11 mouse cellular contexts compared by ENCODE assay signal in genomic region chr1:92048415-92049354, GRCm38 (mm10).
DNase-seq lines count a peak whose midpoint lies in the region; ATAC-seq and TF ChIP-seq lines count a peak whose summit lies in the region.
"Had no signal": no experiment of that assay in that cellular context is flagged by ENCODE, and none has a peak within 500 bp of the region (broad histone marks: within the 10 kb centered on the region; RNA-seq: fewer than 3 reads in every experiment).

No protein-coding gene starts in this region.

- peaks cover 20% of the 10 kb centered on the region for H3K36me3 ChIP-seq in heart, adult 2 months (ENCODE audit: control insufficient read depth, insufficient read depth, low read length)
- no peaks in the 10 kb centered on the region for H3K36me3 ChIP-seq in heart, embryonic 12.5 days
- H3K36me3 ChIP-seq in MEL (ENCODE audit: control insufficient read depth in 1 of 2, insufficient read depth in 2 of 2, low read length in 2 of 2) = no peaks in the 10 kb centered on the region; a peak in 1 of 4 replicates
- no peaks in the 10 kb centered on the region for H3K36me3 ChIP-seq in forebrain, embryonic 15.5 days
- H3K36me3 ChIP-seq: hindbrain, embryonic 15.5 days had no signal

- H3K27me3 ChIP-seq in heart, adult 2 months (ENCODE audit: control insufficient read depth, insufficient read depth, low read length) = no peaks in the 10 kb centered on the region
- no peaks in the 10 kb centered on the region for H3K27me3 ChIP-seq in heart, embryonic 12.5 days (replicated peaks)
- H3K27me3 ChIP-seq in MEL (ENCODE audit: control insufficient read depth in 1 of 2, insufficient read depth in 2 of 2, low read length in 2 of 2) = no peaks in the 10 kb centered on the region
- no peaks in the 10 kb centered on the region for H3K27me3 ChIP-seq in forebrain, embryonic 15.5 days
- H3K27me3 ChIP-seq: hindbrain, embryonic 15.5 days had no signal

- peak overlapping the region; percentile 53 for H3K27ac ChIP-seq in heart, adult 2 months
- H3K27ac ChIP-seq in heart, embryonic 12.5 days (ENCODE audit: poor library complexity, severe bottlenecking) = no peak overlapping the region
- no peak overlapping the region for H3K27ac ChIP-seq in MEL (ENCODE audit: control insufficient read depth, low read depth, low read length)
- H3K27ac ChIP-seq in bone marrow, adult 2 months (ENCODE audit: control insufficient read depth, insufficient read depth, low read depth, low read length, poor library complexity) = peak overlapping the region; percentile 93
- H3K27ac ChIP-seq in forebrain, embryonic 15.5 days (replicated peaks) = no peak overlapping the region
- H3K27ac ChIP-seq: hindbrain, embryonic 15.5 days; midbrain, embryonic 10.5 days had no signal

- WGBS in heart, adult 2 months = 52% methylated on average over 4 of the region's 4 CpGs
- WGBS in heart, embryonic 12.5 days = 73% methylated on average over 4 of the region's 4 CpGs
- WGBS in bone marrow, adult 2 months = 26% methylated on average over 4 of the region's 4 CpGs
- WGBS in forebrain, embryonic 15.5 days = 95% methylated on average over 4 of the region's 4 CpGs

- no peak for ATAC-seq in heart, embryonic 12.5 days (ENCODE audit: insufficient number of reproducible peaks, low FRiP score)
- peak; percentile 55 for ATAC-seq in megakaryocyte progenitor cell, adult 5-6 weeks (replicated peaks; ENCODE audit: poor library complexity)
- ATAC-seq in frontal cortex, adult (ENCODE audit: low TSS enrichment) = no peak
- ATAC-seq in forebrain, embryonic 15.5 days (replicated peaks) = no peak
- ATAC-seq: forebrain, embryonic 16.5 days had no signal

- no peaks in the 10 kb centered on the region for H3K9me3 ChIP-seq in heart, embryonic 12.5 days (replicated peaks)
- H3K9me3 ChIP-seq in MEL (replicated peaks; ENCODE audit: insufficient read depth, low read length) = no peaks in the 10 kb centered on the region
- no peaks in the 10 kb centered on the region for H3K9me3 ChIP-seq in forebrain, embryonic 15.5 days
- H3K9me3 ChIP-seq: hindbrain, embryonic 15.5 days; midbrain, embryonic 10.5 days had no signal

- no peak overlapping the region for H3K9ac ChIP-seq in heart, adult 2 months (ENCODE audit: low read depth, low read length)
- H3K9ac ChIP-seq in heart, embryonic 12.5 days = no peak overlapping the region
- H3K9ac ChIP-seq in MEL (ENCODE audit: control insufficient read depth, low read depth, low read length, poor library complexity, severe bottlenecking) = no peak overlapping the region
- no peak overlapping the region for H3K9ac ChIP-seq in forebrain, embryonic 15.5 days (replicated peaks)
- H3K9ac ChIP-seq: hindbrain, embryonic 15.5 days had no signal

- TF ChIP-seq POLR2A in heart, adult 2 months (IDR thresholded peaks at IDR 0.05; ENCODE audit: insufficient read depth, low read depth, low read length) = no peak
- TF ChIP-seq POLR2A in MEL (IDR thresholded peaks at IDR 0.05; ENCODE audit: control insufficient read depth in 1 of 2, insufficient read depth in 1 of 2, low read depth in 1 of 2, low read length in 2 of 2, poor library complexity in 1 of 2) = no peak
- no peak for TF ChIP-seq POLR2A in bone marrow, adult 2 months (IDR thresholded peaks at IDR 0.05; ENCODE audit: borderline replicate concordance, control insufficient read depth, low read depth, low read length)

- H3K79me2 ChIP-seq in heart, adult 2 months (replicated peaks; ENCODE audit: control insufficient read depth, insufficient read depth, low read length) = peaks cover 2% of the 10 kb centered on the region; the same call in 1 of the 2 replicates
- H3K79me2 ChIP-seq in MEL (ENCODE audit: control insufficient read depth, insufficient read depth, low read length, poor library complexity) = no peaks in the 10 kb centered on the region

- no peak for TF ChIP-seq CTCF in heart, adult 2 months (IDR thresholded peaks at IDR 0.05)
- TF ChIP-seq CTCF in MEL (IDR thresholded peaks at IDR 0.05 in 2 of 3, conservative IDR thresholded peaks at IDR 0.05 in 1 of 3; ENCODE audit: control insufficient read depth in 1 of 3, insufficient read depth in 1 of 3, low read depth in 2 of 3, low read length in 3 of 3, poor library complexity in 1 of 3, severe bottlenecking in 1 of 3) = no peak
- no peak for TF ChIP-seq CTCF in bone marrow, adult 2 months (IDR thresholded peaks at IDR 0.05; ENCODE audit: control insufficient read depth, insufficient read depth, low read length)

- no peak overlapping the region for H3K4me2 ChIP-seq in heart, embryonic 12.5 days
- no peak overlapping the region for H3K4me2 ChIP-seq in forebrain, embryonic 15.5 days (replicated peaks)
- H3K4me2 ChIP-seq: hindbrain, embryonic 15.5 days had no signal

- peaks cover 30% of the 10 kb centered on the region for H3K4me1 ChIP-seq in heart, adult 2 months (ENCODE audit: control insufficient read depth, insufficient read depth, low read length)
- H3K4me1 ChIP-seq in heart, embryonic 12.5 days (replicated peaks) = peaks cover 72% of the 10 kb centered on the region
- peaks cover 3 to 10% of the 10 kb centered on the region in 2 experiments; a peak in 2 of 4 replicates for H3K4me1 ChIP-seq in MEL (ENCODE audit: control insufficient read depth in 1 of 2, insufficient read depth in 2 of 2, low read length in 2 of 2)
- peaks cover 13% of the 10 kb centered on the region for H3K4me1 ChIP-seq in bone marrow, adult 2 months (ENCODE audit: control insufficient read depth, insufficient read depth, low read length)
- H3K4me1 ChIP-seq in forebrain, embryonic 15.5 days = 0 out of 2 replicates have a peak, but pooled peaks cover 10% of the 10 kb centered on the region

- DNase-seq in heart, adult 2 months = peak; percentile 26 to 30
- DNase-seq in MEL (ENCODE audit: low read depth, low spot score) = peak; percentile 65
- DNase-seq: thymus, postnatal 4 days had no signal

- intact Hi-C loops in heart, adult 2 months (cut with DNase I) = no loop called here

- H3K4me3 ChIP-seq in heart, adult 2 months = no peak overlapping the region
- H3K4me3 ChIP-seq in heart, embryonic 12.5 days = no peak overlapping the region
- no peak overlapping the region for H3K4me3 ChIP-seq in MEL (ENCODE audit: control insufficient read depth in 1 of 2, insufficient read depth in 1 of 2, low read depth in 2 of 2, low read length in 2 of 2)
- peak overlapping the region; percentile 36 for H3K4me3 ChIP-seq in bone marrow, adult 2 months (replicated peaks; ENCODE audit: control insufficient read depth, low read depth, low read length)
- no peak overlapping the region for H3K4me3 ChIP-seq in forebrain, embryonic 15.5 days
- H3K4me3 ChIP-seq: hindbrain, embryonic 15.5 days; midbrain, embryonic 10.5 days had no signal

- TF ChIP-seq EP300 in heart, adult 2 months (IDR thresholded peaks at IDR 0.05; ENCODE audit: insufficient read depth, low read depth, low read length) = no peak
- peak; percentile 45 to 61; a peak in 3 of 4 replicates for TF ChIP-seq EP300 in MEL (IDR thresholded peaks at IDR 0.05; ENCODE audit: low read depth in 1 of 2, low read length in 2 of 2)

- no peak for TF ChIP-seq RAD21 in MEL (IDR thresholded peaks at IDR 0.05; ENCODE audit: low read depth, low read length)

TF ChIP-seq in MEL, 35 proteins besides CTCF, POLR2A, EP300 and RAD21:
- TF ChIP-seq JUND (IDR thresholded peaks at IDR 0.05; ENCODE audit: low read depth, low read length) (no peak), SIN3A (IDR thresholded peaks at IDR 0.05; ENCODE audit: low read length) (0 out of 2 replicates have a peak, but pooled peaks have one; percentile 26), CHD2 (IDR thresholded peaks at IDR 0.05; ENCODE audit: low read length) (no peak), TBP (IDR thresholded peaks at IDR 0.05; ENCODE audit: low read depth, low read length) (peak; percentile 36; the same call in 1 of the 2 replicates), ELF1 (IDR thresholded peaks at IDR 0.05; ENCODE audit: low read depth, low read length) (peak; percentile 43; the same call in 1 of the 2 replicates), RCOR1 (IDR thresholded peaks at IDR 0.05; ENCODE audit: low read depth, low read length) (0 out of 2 replicates have a peak, but pooled peaks have one; percentile 19), CHD1 (IDR thresholded peaks at IDR 0.05; ENCODE audit: low read depth, low read length) (no peak), TCF12 (IDR thresholded peaks at IDR 0.05; ENCODE audit: low read depth, low read length) (0 out of 2 replicates have a peak, but pooled peaks have one; percentile 25), GATA1 (IDR thresholded peaks at IDR 0.05; ENCODE audit: low read depth, low read length) (0 out of 2 replicates have a peak, but pooled peaks have one; percentile 34), HCFC1 (IDR thresholded peaks at IDR 0.05; ENCODE audit: low read depth, low read length) (no peak), UBTF (IDR thresholded peaks at IDR 0.05; ENCODE audit: borderline replicate concordance, insufficient read depth, low read depth, low read length) (no peak)

Comparison
In these comparisons a context has a peak if more than half of its experiments do, and no peak if none do; other contexts are left out.
1. H3K27ac ChIP-seq: peak in heart, adult 2 months (single experiment) and bone marrow, adult 2 months (single experiment); none in heart, embryonic 12.5 days (single experiment), MEL (single experiment) and forebrain, embryonic 15.5 days (single experiment).